In the genomic region with DNA sequence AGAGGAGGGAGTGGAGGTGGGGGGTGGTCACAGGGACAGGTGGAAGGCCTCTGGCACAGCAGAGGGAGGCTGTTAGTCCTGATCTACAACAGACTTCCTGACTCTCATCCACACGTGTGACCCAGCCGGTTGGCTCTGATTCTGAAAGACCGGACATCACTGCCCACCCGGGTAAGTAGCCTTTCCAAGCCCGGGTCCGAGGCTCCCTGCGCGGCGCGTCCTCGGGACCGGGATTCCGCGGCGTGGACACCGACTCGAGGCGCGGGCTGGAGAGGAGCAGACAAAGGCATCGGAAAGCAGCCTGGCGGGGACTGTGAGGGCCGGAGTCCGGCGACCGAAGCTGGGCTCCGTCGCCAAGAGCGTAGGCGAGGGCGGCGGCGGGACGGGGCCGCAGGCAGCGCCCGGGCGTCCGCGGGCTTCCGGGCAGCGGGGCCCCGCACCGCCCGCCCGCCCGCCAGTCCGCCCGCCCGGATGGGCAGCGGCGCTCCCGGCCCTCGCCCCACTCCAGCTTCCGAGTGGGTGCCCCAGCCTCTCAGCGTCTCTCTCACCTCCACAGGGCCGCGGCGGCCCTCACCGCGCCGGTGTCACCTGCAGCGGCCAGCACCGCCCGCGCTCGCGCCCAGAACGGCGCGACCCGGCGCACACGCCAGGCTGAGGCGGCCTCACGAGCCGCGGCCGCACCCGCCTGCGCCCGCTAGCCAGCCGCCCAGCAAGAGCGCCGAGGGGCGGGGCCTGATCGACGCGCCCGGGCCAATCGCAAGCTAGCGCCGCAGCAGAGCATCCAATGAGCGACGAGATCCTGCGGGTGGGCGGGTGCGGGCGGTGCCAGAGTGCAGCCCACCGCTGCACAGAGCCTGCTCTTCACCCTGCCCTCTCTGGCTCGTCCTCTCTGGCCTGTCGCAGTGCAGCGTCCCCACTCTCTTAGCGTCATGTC, we compare ENCODE assay signal across 8 mouse cellular contexts. TPM values are rescaled to one million over a fixed set of nuclear protein-coding genes. Genes with fewer than 3 reads are reported as not detected.
A peak's percentile ranks its signal among the peaks of the same experiment; 100 is the strongest.
DNase-seq lines count a peak whose midpoint lies in the region; ATAC-seq lines count a peak whose summit lies in the region.

A gene (minus strand): TSS at position 695 of the 934 bp plus-strand sequence.

- peak within 1 kb of the TSS; percentile 55 for H3K4me2 ChIP-seq in hindbrain, embryonic 12.5 days (replicated peaks)

- no peaks in the 10 kb centered on the region for H3K9me3 ChIP-seq in hindbrain, embryonic 12.5 days (replicated peaks)

- peaks cover 6% of the 10 kb centered on the region for H3K4me1 ChIP-seq in hindbrain, embryonic 12.5 days

- under 1% methylated on average over 94 of the region's 103 CpGs for WGBS in hindbrain, embryonic 12.5 days

- peak; percentile 100 for ATAC-seq in hindbrain, embryonic 12.5 days (ENCODE audit: low FRiP score)

- peaks cover 2% of the 10 kb centered on the region; the same call in 1 of the 2 replicates for H3K36me3 ChIP-seq in hindbrain, embryonic 12.5 days

- peak within 1 kb of the TSS; percentile 87 for H3K4me3 ChIP-seq in hindbrain, embryonic 12.5 days

- H3K9ac ChIP-seq in hindbrain, embryonic 12.5 days = peak within 1 kb of the TSS; percentile 94

- peak within 1 kb of the TSS; percentile 95 for H3K27ac ChIP-seq in hindbrain, embryonic 12.5 days

- H3K27me3 ChIP-seq in hindbrain, embryonic 12.5 days = no peaks in the 10 kb centered on the region

- peak; percentile 97 for DNase-seq in NIH3T3 (ENCODE audit: low read depth)
- DNase-seq in cerebellum, postnatal 10 days = peak; percentile 92 to 95
- peak; percentile 64 to 81 for DNase-seq in frontal cortex, postnatal 10 days (ENCODE audit: low spot score in 2 of 2)
- DNase-seq in layer of hippocampus, postnatal 14 days (ENCODE audit: low spot score in 2 of 2) = peak; percentile 74 to 80
- peak; percentile 86 for DNase-seq in lung, postnatal 14 days
- peak; percentile 82 for DNase-seq in retina, adult 2 months (ENCODE audit: low read depth, low spot score)
- peak; percentile 74 to 79 for DNase-seq in thymus, postnatal 36 days

RNA-seq across cellular contexts. Expression of the gene that starts here (rescaled TPM):
- 90.0 and 95.1 TPM in 2 replicates for polyA plus RNA-seq in hindbrain, embryonic 12.5 days (2016; fragmentation: Nextera tagmentation; extraction: Ambion mirVana)
- 10 to 100 TPM; 43.5 to 55.9 TPM for total RNA-seq in layer of hippocampus, postnatal 14 days (2021)

Comparison
In these comparisons a context has a peak if more than half of its experiments do, and no peak if none do; other contexts are left out.
1. Peak in every context shown above with its lines: DNase-seq, ATAC-seq, H3K4me3 ChIP-seq and H3K27ac ChIP-seq.